Mouse (Mus musculus) small intestine, adult 2 months (tissue): ENCODE measurements at regions not wholly inside any gene's neighbourhood (a gene's known extent, or its start where the extent isn't known, plus 50 kb on each side); places are given as distances from the start of the nearest gene placed in this dataset.

Source experiments
- CTCF ChIP-seq: fragments of 200-500 bp; IDR thresholded peaks from 2 replicates; pipeline ENCODE4 v1.5.1; 2012; ENCODE audit warnings: low read depth, mild to moderate bottlenecking, control low read depth, inconsistent platforms, low read length, moderate library complexity, mixed read lengths; ENCODE audit not compliant: insufficient replicate concordance, insufficient read length; ENCODE audit errors: extremely low read depth
- POLR2A ChIP-seq: fragments of 200-500 bp; IDR thresholded peaks from 2 replicates; pipeline ENCODE4 v1.6.1; 2012; ENCODE audit warnings: low read depth, mild to moderate bottlenecking, control low read depth, inconsistent platforms, low read length, moderate library complexity

- TF ChIP-seq POLR2A, result no peak
- TF ChIP-seq CTCF, result no peak
These were observed 278.3 kb downstream of the Ppargc1a start for GRCm38 (mm10) chr5:51289191-51289590.
